Mouse (Mus musculus) spleen, adult 2 months (tissue): ENCODE results near the gene Ccdc174.

Experiments used
- CTCF ChIP-seq: fragments of 200-500 bp; IDR thresholded peaks from 2 replicates; pipeline ENCODE4 v1.5.1; 2011; ENCODE audit warnings: mild to moderate bottlenecking, inconsistent platforms; ENCODE audit not compliant: insufficient read depth, insufficient read length, insufficient replicate concordance; ENCODE audit errors: extremely low read depth
- POLR2A ChIP-seq: fragments of 200-500 bp; IDR thresholded peaks from 2 replicates; pipeline ENCODE4 v1.6.1; 2011; ENCODE audit warnings: low read depth, low read length, inconsistent platforms

DNA sequence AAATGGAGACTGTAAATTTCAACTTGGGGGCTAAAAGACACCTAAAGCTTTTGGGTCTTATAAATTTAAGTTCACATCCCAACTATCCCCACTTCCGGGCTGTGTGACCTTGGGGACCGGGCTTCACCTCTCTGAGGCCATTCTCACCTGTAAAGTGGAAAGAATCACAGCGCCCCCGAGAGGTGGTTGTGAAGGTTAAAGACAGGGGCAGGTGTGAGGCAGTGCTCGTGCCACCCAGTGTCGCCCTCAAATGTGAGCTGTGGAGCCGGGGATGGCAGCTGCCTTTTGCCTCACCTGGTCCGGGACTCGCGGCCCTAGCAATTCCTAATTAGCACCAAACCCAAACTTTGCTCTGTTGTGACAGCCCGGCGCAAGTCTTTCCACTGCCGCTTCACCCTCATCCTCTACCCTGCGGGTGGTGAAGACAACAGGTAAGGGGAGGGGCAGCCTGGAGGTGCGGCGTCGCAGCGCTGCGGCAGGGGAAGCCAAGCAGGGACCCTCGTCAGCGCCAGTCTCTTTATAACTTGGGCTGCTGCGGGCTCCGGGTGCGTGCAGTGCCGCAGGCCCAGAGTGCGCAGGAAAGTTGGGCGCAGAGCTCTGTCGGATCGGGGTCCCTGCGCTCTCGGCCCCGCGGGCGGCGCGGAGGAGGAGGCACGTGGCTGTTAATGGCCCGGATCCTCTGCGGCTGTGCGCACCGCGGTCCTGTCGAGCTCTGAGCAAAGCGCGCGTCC is 34.8 kb upstream of the Ccdc174 start:
- TF ChIP-seq CTCF, result no peak
- TF ChIP-seq POLR2A, result no peak
